Mouse (Mus musculus) heart, embryonic 14.5 days (tissue): Measurements from ENCODE around the gene Optn. TPM values are rescaled to one million over a fixed set of nuclear protein-coding genes. Genes with fewer than 3 reads are reported as not detected.

Experiments
- ATAC-seq: fragments of 200-750 bp; cut with Nextera tagmentation; 2 replicates; pipeline ENCODE4 v1.8.0; 2017; ENCODE audit warnings: low read depth, moderate TSS enrichment; ENCODE audit not compliant: insufficient number of reproducible peaks, insufficient read depth, low FRiP score
- H3K27ac ChIP-seq, 2 experiments: fragments of 200-500 bp in 1 of 2; fragments of 300-500 bp in 1 of 2; sonication (generic) in 1 of 2; replicated peaks in 1 of 2; 2 replicates each; pipeline ENCODE4 v1.5.1; 2012 to 2014; ENCODE audit warnings: low read depth in 2 of 2, low read length in 2 of 2, control low read depth in 1 of 2, mild to moderate bottlenecking in 1 of 2, mixed read lengths in 1 of 2; ENCODE audit not compliant: control insufficient read depth in 1 of 2, insufficient read depth in 1 of 2
- H3K27me3 ChIP-seq: fragments of 300-500 bp; sonication (generic); 2 replicates; pipeline ENCODE4 v1.6.1; 2014; ENCODE audit warnings: mild to moderate bottlenecking, low read length, control low read depth; ENCODE audit not compliant: control insufficient read depth, insufficient read depth
- H3K36me3 ChIP-seq: fragments of 300-500 bp; sonication (generic); 2 replicates; pipeline ENCODE4 v1.6.1; 2014; ENCODE audit warnings: mild to moderate bottlenecking, control low read depth, low read length, mixed read lengths; ENCODE audit not compliant: control insufficient read depth, insufficient read depth
- H3K4me1 ChIP-seq, 2 experiments: fragments of 200-500 bp in 1 of 2; fragments of 300-500 bp in 1 of 2; sonication (generic) in 1 of 2; 2 replicates each; pipeline ENCODE4 v1.6.1; 2012 to 2014; ENCODE audit warnings: low read length in 2 of 2, control low read depth in 1 of 2, mixed read lengths in 1 of 2; ENCODE audit not compliant: control insufficient read depth in 2 of 2, insufficient read depth in 2 of 2
- H3K4me2 ChIP-seq: fragments of 300-500 bp; sonication (generic); 2 replicates; pipeline ENCODE4 v1.6.1; 2014; ENCODE audit warnings: mild to moderate bottlenecking, low read length
- H3K4me3 ChIP-seq, 2 experiments: fragments of 200-500 bp in 1 of 2; fragments of 300-500 bp in 1 of 2; sonication (generic) in 1 of 2; 2 replicates each; pipeline ENCODE4 v1.5.1; 2012 to 2014; ENCODE audit warnings: low read length in 2 of 2, mild to moderate bottlenecking in 2 of 2, control low read depth in 1 of 2, low read depth in 1 of 2, moderate library complexity in 1 of 2; ENCODE audit not compliant: control insufficient read depth in 1 of 2, insufficient read depth in 1 of 2
- H3K9ac ChIP-seq: fragments of 300-500 bp; sonication (generic); 2 replicates; pipeline ENCODE4 v1.6.1; 2014; ENCODE audit warnings: mild to moderate bottlenecking, low read length
- H3K9me3 ChIP-seq: fragments of 300-500 bp; sonication (generic); 2 replicates; pipeline ENCODE4 v1.6.1; 2016; ENCODE audit warnings: low read length, control low read depth; ENCODE audit not compliant: control insufficient read depth
- WGBS: fragments of 180-500 bp; shearing (Covaris S2); extraction: QIAGEN DNeasy Blood & Tissue Kit; methylation state at CpG from one replicate; pipeline ENCODE4 v1.1.7; 2014; 5-methylcytosine and 5-hydroxymethylcytosine counted together
- polyA plus RNA-seq: library from polyadenylated mRNA; unstranded; fragments of >200 nt; fragmentation: Nextera tagmentation; extraction: Ambion mirVana; gene quantifications from 2 replicates; pipeline ENCODE4 v1.2.1, GENCODE M21; 2014

Optn gene
- polyA plus RNA-seq, 1 experiment from 2014 or later = 14.8 TPM

GRCm38 (mm10) chr2:5059997-5060396 lies 3.9 kb downstream of the Optn start:
- Histone ChIP-seq H3K27me3 (no peaks in the 10 kb centered on the region), H3K36me3 (no peaks in the 10 kb centered on the region), H3K4me2 (no peak overlapping the region), H3K9ac (no peak overlapping the region), H3K27ac (no peak overlapping the region), H3K9me3 (no peaks in the 10 kb centered on the region), H3K4me1 (peaks cover 3 to 4% of the 10 kb centered on the region in 2 experiments; a peak in 2 of 4 replicates), H3K4me3 (no peak overlapping the region)
- WGBS = 79% methylated on average over 4 of the region's 4 CpGs
- no peak for ATAC-seq

- Histone ChIP-seq H3K27me3 (no peaks in the 10 kb centered on the region), H3K9me3 (no peaks in the 10 kb centered on the region), H3K27ac (no peak overlapping the region), H3K4me1 (peaks cover 0 to 4% of the 10 kb centered on the region in 2 experiments; a peak in 1 of 4 replicates), H3K36me3 (no peaks in the 10 kb centered on the region), H3K9ac (no peak overlapping the region), H3K4me2 (no peak overlapping the region), H3K4me3 (no peak overlapping the region)
- no peak for ATAC-seq
- WGBS = 74% methylated on average over 5 of the region's 5 CpGs
Measured at GRCm38 (mm10) chr2:5058436-5058835, 5.4 kb downstream of the Optn start.

GRCm38 (mm10) chr2:5050562-5050961 lies 13.3 kb downstream of the Optn start:
- no peak overlapping the region for H3K27ac ChIP-seq
- H3K27me3 ChIP-seq = no peaks in the 10 kb centered on the region
- H3K4me3 ChIP-seq = no peak overlapping the region
- no peaks in the 10 kb centered on the region for H3K9me3 ChIP-seq
- 78% methylated on average over 2 of the region's 2 CpGs for WGBS
- H3K9ac ChIP-seq = no peak overlapping the region
- no peak overlapping the region for H3K4me2 ChIP-seq
- 0 out of 2 replicates have a peak, but pooled peaks cover 8% of the 10 kb centered on the region for H3K36me3 ChIP-seq
- no peaks in the 10 kb centered on the region for H3K4me1 ChIP-seq
- no peak for ATAC-seq

- Histone ChIP-seq H3K36me3 (peaks cover 10% of the 10 kb centered on the region; the same call in 1 of the 2 replicates), H3K4me3 (no peak overlapping the region), H3K4me2 (no peak overlapping the region), H3K4me1 (peaks cover 7 to 14% of the 10 kb centered on the region in 2 experiments; a peak in 3 of 4 replicates), H3K9me3 (no peaks in the 10 kb centered on the region), H3K27ac (no peak overlapping the region), H3K9ac (no peak overlapping the region), H3K27me3 (no peaks in the 10 kb centered on the region)
- 78% methylated on average over 2 of the region's 2 CpGs for WGBS
- ATAC-seq = no peak
Measured at GRCm38 (mm10) chr2:5047016-5047415, 16.8 kb downstream of the Optn start.

- no peak for ATAC-seq
- Histone ChIP-seq H3K4me3 (no peak overlapping the region), H3K27me3 (no peaks in the 10 kb centered on the region), H3K9ac (no peak overlapping the region), H3K4me2 (no peak overlapping the region), H3K36me3 (peaks cover 16% of the 10 kb centered on the region; the same call in 1 of the 2 replicates), H3K9me3 (no peaks in the 10 kb centered on the region), H3K27ac (no peak overlapping the region), H3K4me1 (peaks cover 7 to 14% of the 10 kb centered on the region in 2 experiments; a peak in 3 of 4 replicates)
- WGBS = 42% methylated on average over 13 of the region's 13 CpGs
Measured at GRCm38 (mm10) chr2:5045269-5045965, 18.4 kb downstream of the Optn start.

GRCm38 (mm10) chr2:5044321-5044720 lies 19.5 kb downstream of the Optn start:
- H3K4me3 ChIP-seq = no peak overlapping the region
- no peak overlapping the region for H3K27ac ChIP-seq
- ATAC-seq = no peak
- H3K9ac ChIP-seq = no peak overlapping the region
- no peaks in the 10 kb centered on the region for H3K9me3 ChIP-seq
- H3K4me1 ChIP-seq = peaks cover 7 to 14% of the 10 kb centered on the region in 2 experiments; a peak in 3 of 4 replicates
- peaks cover 17% of the 10 kb centered on the region for H3K36me3 ChIP-seq
- 35% methylated on average over 3 of the region's 3 CpGs for WGBS
- H3K27me3 ChIP-seq = no peaks in the 10 kb centered on the region
- no peak overlapping the region for H3K4me2 ChIP-seq

GRCm38 (mm10) chr2:5043476-5043761 lies 20.4 kb downstream of the Optn start:
- Histone ChIP-seq H3K4me1 (peaks cover 7 to 14% of the 10 kb centered on the region in 2 experiments; a peak in 3 of 4 replicates), H3K4me2 (no peak overlapping the region), H3K4me3 (no peak overlapping the region), H3K36me3 (peaks cover 15% of the 10 kb centered on the region), H3K9ac (no peak overlapping the region), H3K27me3 (no peaks in the 10 kb centered on the region), H3K9me3 (no peaks in the 10 kb centered on the region), H3K27ac (no peak overlapping the region)
- ATAC-seq = no peak
- 91% methylated on average over 2 of the region's 2 CpGs for WGBS
